Mouse (Mus musculus): ENCODE results near the gene Slc1a6. TPM values are rescaled to one million over a fixed set of nuclear protein-coding genes. Genes with fewer than 3 reads are reported as not detected.

Gene Slc1a6
- polyA plus RNA-seq, 1 experiment from 2014 or later, result 1.5 TPM

- peak within 1 kb of the TSS; percentile 78 for H3K4me2 ChIP-seq (ENCODE audit: low read depth, low read length, severe bottlenecking)
- 1% methylated on average over 61 of the region's 61 CpGs for WGBS
- peak; percentile 95 for ATAC-seq (replicated peaks; ENCODE audit: low FRiP score)
- DNase-seq (ENCODE audit: low spot score), result peak; percentile 90
- 0 out of 2 replicates have a peak, but pooled peaks cover 2% of the 10 kb centered on the region for H3K27me3 ChIP-seq (ENCODE audit: control insufficient read depth, insufficient read depth, low read length)
- H3K4me3 ChIP-seq (ENCODE audit: low read depth, low read length), result peak within 1 kb of the TSS; percentile 46
- no peak within 1 kb of the TSS for H3K27ac ChIP-seq (ENCODE audit: low read depth, low read length)
- H3K36me3 ChIP-seq (ENCODE audit: control insufficient read depth, insufficient read depth, low read length), result no peaks in the 10 kb centered on the region
- H3K9me3 ChIP-seq (ENCODE audit: control insufficient read depth, low read length), result no peaks in the 10 kb centered on the region
- peak within 1 kb of the TSS; percentile 72 for H3K9ac ChIP-seq (ENCODE audit: low read length)
- peaks cover 2% of the 10 kb centered on the region; the same call in 1 of the 2 replicates for H3K4me1 ChIP-seq (replicated peaks; ENCODE audit: control insufficient read depth, insufficient read depth, low read length)
Measured at GRCm38 (mm10) chr10:78752452-78753191, 27.7 kb upstream of the Slc1a6 start, which contains the start of gene Ccdc105. Ccdc105 (minus strand) TSS chr10:78753065.

DNA sequence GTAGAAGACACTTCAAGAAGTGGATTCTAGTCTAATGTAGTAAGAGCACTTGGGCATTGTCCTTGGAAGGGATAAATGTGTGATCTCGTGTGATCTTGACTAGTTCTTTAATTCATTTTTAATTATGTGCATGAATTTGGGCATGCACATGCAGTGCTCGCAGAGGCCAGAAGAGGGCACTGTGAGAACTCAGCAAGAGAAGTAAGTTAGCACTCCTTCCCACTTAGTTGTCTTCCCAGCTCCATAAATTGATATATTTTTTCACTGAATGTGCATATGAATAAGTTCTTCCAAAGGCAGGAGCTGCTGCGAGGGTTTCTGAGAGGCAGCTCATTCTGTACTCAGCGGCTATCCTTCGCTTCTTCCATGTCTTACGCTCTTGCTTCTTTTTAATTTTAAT is 24.3 kb upstream of the Slc1a6 start:
- H3K9ac ChIP-seq (ENCODE audit: low read length), result no peak overlapping the region
- H3K27ac ChIP-seq (ENCODE audit: low read depth, low read length), result no peak overlapping the region
- H3K4me1 ChIP-seq (replicated peaks; ENCODE audit: control insufficient read depth, insufficient read depth, low read length), result peaks cover 2% of the 10 kb centered on the region; the same call in 1 of the 2 replicates
- no peak overlapping the region for H3K4me3 ChIP-seq (ENCODE audit: low read depth, low read length)
- H3K36me3 ChIP-seq (ENCODE audit: control insufficient read depth, insufficient read depth, low read length), result no peaks in the 10 kb centered on the region
- no peak for ATAC-seq (replicated peaks; ENCODE audit: low FRiP score)
- no peak overlapping the region for H3K4me2 ChIP-seq (ENCODE audit: low read depth, low read length, severe bottlenecking)
- 0 out of 2 replicates have a peak, but pooled peaks cover 2% of the 10 kb centered on the region for H3K27me3 ChIP-seq (ENCODE audit: control insufficient read depth, insufficient read depth, low read length)
- WGBS, result 34% methylated on average over 6 of the region's 6 CpGs
- H3K9me3 ChIP-seq (ENCODE audit: control insufficient read depth, low read length), result no peaks in the 10 kb centered on the region
- DNase-seq (ENCODE audit: low spot score), result peak; percentile 82

GRCm38 (mm10) chr10:78765570-78765969 is 14.7 kb upstream of the Slc1a6 start:
- H3K4me3 ChIP-seq (ENCODE audit: low read depth, low read length), result no peak overlapping the region
- ATAC-seq (replicated peaks; ENCODE audit: low FRiP score), result no peak

GRCm38 (mm10) chr10:78775830-78776229 is 4.5 kb upstream of the Slc1a6 start:
- no peaks in the 10 kb centered on the region for H3K27me3 ChIP-seq (ENCODE audit: control insufficient read depth, insufficient read depth, low read length)
- H3K27ac ChIP-seq (ENCODE audit: low read depth, low read length), result no peak overlapping the region
- WGBS, result 37% methylated on average over 4 of the region's 4 CpGs
- no peaks in the 10 kb centered on the region for H3K36me3 ChIP-seq (ENCODE audit: control insufficient read depth, insufficient read depth, low read length)
- DNase-seq (ENCODE audit: low spot score), result peak; percentile 68
- no peak overlapping the region for H3K9ac ChIP-seq (ENCODE audit: low read length)
- H3K4me3 ChIP-seq (ENCODE audit: low read depth, low read length), result no peak overlapping the region
- H3K9me3 ChIP-seq (ENCODE audit: control insufficient read depth, low read length), result no peaks in the 10 kb centered on the region
- H3K4me2 ChIP-seq (ENCODE audit: low read depth, low read length, severe bottlenecking), result no peak overlapping the region
- peaks cover 5% of the 10 kb centered on the region; the same call in 1 of the 2 replicates for H3K4me1 ChIP-seq (replicated peaks; ENCODE audit: control insufficient read depth, insufficient read depth, low read length)
- ATAC-seq (replicated peaks; ENCODE audit: low FRiP score), result peak; percentile 70

More at GRCm38 (mm10) chr10:78765570-78765969, 14.7 kb upstream of the Slc1a6 start:
- Histone ChIP-seq H3K27ac (ENCODE audit: low read depth, low read length) (no peak overlapping the region), H3K4me1 (replicated peaks; ENCODE audit: control insufficient read depth, insufficient read depth, low read length) (no peaks in the 10 kb centered on the region), H3K9ac (ENCODE audit: low read length) (no peak overlapping the region), H3K36me3 (ENCODE audit: control insufficient read depth, insufficient read depth, low read length) (no peaks in the 10 kb centered on the region), H3K9me3 (ENCODE audit: control insufficient read depth, low read length) (no peaks in the 10 kb centered on the region), H3K4me2 (ENCODE audit: low read depth, low read length, severe bottlenecking) (no peak overlapping the region), H3K27me3 (ENCODE audit: control insufficient read depth, insufficient read depth, low read length) (no peaks in the 10 kb centered on the region)
- 91% methylated on average over 1 of the region's 1 CpGs for whole genome bisulfite sequencing
- DNase-seq (ENCODE audit: low spot score), result no peak

GRCm38 (mm10) chr10:78779527-78779926 is 769 bp upstream of the Slc1a6 start:
- H3K4me1 ChIP-seq (replicated peaks; ENCODE audit: control insufficient read depth, insufficient read depth, low read length), result peaks cover 6% of the 10 kb centered on the region; the same call in 1 of the 2 replicates
- WGBS, result 66% methylated on average over 9 of the region's 9 CpGs
- no peaks in the 10 kb centered on the region for H3K27me3 ChIP-seq (ENCODE audit: control insufficient read depth, insufficient read depth, low read length)
- no peaks in the 10 kb centered on the region for H3K9me3 ChIP-seq (ENCODE audit: control insufficient read depth, low read length)
- no peak overlapping the region for H3K27ac ChIP-seq (ENCODE audit: low read depth, low read length)
- DNase-seq (ENCODE audit: low spot score) (no peak), ATAC-seq (replicated peaks; ENCODE audit: low FRiP score) (no peak)
- H3K36me3 ChIP-seq (ENCODE audit: control insufficient read depth, insufficient read depth, low read length), result no peaks in the 10 kb centered on the region
- H3K9ac ChIP-seq (ENCODE audit: low read length), result no peak overlapping the region; the same call in 1 of the 2 replicates
- H3K4me3 ChIP-seq (ENCODE audit: low read depth, low read length), result peak overlapping the region; percentile 59
- H3K4me2 ChIP-seq (ENCODE audit: low read depth, low read length, severe bottlenecking), result peak overlapping the region; percentile 94

GRCm38 (mm10) chr10:78787566-78788087 is 7.3 kb downstream of the Slc1a6 start:
- Histone ChIP-seq H3K36me3 (ENCODE audit: control insufficient read depth, insufficient read depth, low read length) (no peaks in the 10 kb centered on the region), H3K27ac (ENCODE audit: low read depth, low read length) (no peak overlapping the region), H3K27me3 (ENCODE audit: control insufficient read depth, insufficient read depth, low read length) (no peaks in the 10 kb centered on the region), H3K4me2 (ENCODE audit: low read depth, low read length, severe bottlenecking) (peak overlapping the region; percentile 55), H3K4me1 (replicated peaks; ENCODE audit: control insufficient read depth, insufficient read depth, low read length) (no peaks in the 10 kb centered on the region; the same call in 1 of the 2 replicates), H3K4me3 (ENCODE audit: low read depth, low read length) (peak overlapping the region; percentile 35), H3K9me3 (ENCODE audit: control insufficient read depth, low read length) (no peaks in the 10 kb centered on the region), H3K9ac (ENCODE audit: low read length) (peak overlapping the region; percentile 71)
- WGBS, result 6% methylated on average over 22 of the region's 22 CpGs
- DNase-seq (ENCODE audit: low spot score), result peak; percentile 80
- peak; percentile 94 for ATAC-seq (replicated peaks; ENCODE audit: low FRiP score)

GRCm38 (mm10) chr10:78790561-78790960 is 10.3 kb downstream of the Slc1a6 start:
- WGBS, result 28% methylated on average over 1 of the region's 1 CpGs
- H3K4me2 ChIP-seq (ENCODE audit: low read depth, low read length, severe bottlenecking), result no peak overlapping the region
- ATAC-seq (replicated peaks; ENCODE audit: low FRiP score), result no peak

DNA sequence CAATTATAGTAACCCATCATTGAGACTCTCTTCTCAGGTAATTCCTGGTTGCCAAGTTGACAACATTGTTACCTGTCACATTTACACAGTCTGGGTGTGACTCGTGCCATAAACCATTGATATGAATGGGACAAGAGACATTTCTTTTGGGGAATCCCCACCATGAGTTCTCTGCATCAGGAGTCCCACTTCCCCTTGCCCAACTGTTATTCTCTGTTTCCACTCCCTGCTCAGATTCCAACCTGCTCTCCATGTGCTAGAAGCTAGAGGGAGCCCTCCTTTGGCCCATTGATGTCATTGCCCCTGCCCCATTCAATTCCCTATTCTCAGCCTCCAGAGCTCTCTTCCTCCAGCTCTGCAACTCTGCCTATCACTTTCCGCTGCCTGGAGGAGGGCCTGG is 21.2 kb downstream of the Slc1a6 start:
- Histone ChIP-seq H3K27me3 (ENCODE audit: control insufficient read depth, insufficient read depth, low read length) (no peaks in the 10 kb centered on the region), H3K4me3 (ENCODE audit: low read depth, low read length) (no peak overlapping the region), H3K4me1 (replicated peaks; ENCODE audit: control insufficient read depth, insufficient read depth, low read length) (no peaks in the 10 kb centered on the region), H3K9ac (ENCODE audit: low read length) (no peak overlapping the region), H3K4me2 (ENCODE audit: low read depth, low read length, severe bottlenecking) (no peak overlapping the region), H3K27ac (ENCODE audit: low read depth, low read length) (no peak overlapping the region), H3K36me3 (ENCODE audit: control insufficient read depth, insufficient read depth, low read length) (no peaks in the 10 kb centered on the region), H3K9me3 (ENCODE audit: control insufficient read depth, low read length) (no peaks in the 10 kb centered on the region)
- no peak for DNase-seq (ENCODE audit: low spot score)
- no peak for ATAC-seq (replicated peaks; ENCODE audit: low FRiP score)
- WGBS, result 83% methylated on average over 2 of the region's 2 CpGs

More at GRCm38 (mm10) chr10:78790561-78790960, 10.3 kb downstream of the Slc1a6 start:
- Histone ChIP-seq H3K4me3 (ENCODE audit: low read depth, low read length) (no peak overlapping the region), H3K9ac (ENCODE audit: low read length) (no peak overlapping the region), H3K9me3 (ENCODE audit: control insufficient read depth, low read length) (no peaks in the 10 kb centered on the region), H3K36me3 (ENCODE audit: control insufficient read depth, insufficient read depth, low read length) (no peaks in the 10 kb centered on the region), H3K27ac (ENCODE audit: low read depth, low read length) (no peak overlapping the region), H3K4me1 (replicated peaks; ENCODE audit: control insufficient read depth, insufficient read depth, low read length) (no peaks in the 10 kb centered on the region; the same call in 1 of the 2 replicates), H3K27me3 (ENCODE audit: control insufficient read depth, insufficient read depth, low read length) (no peaks in the 10 kb centered on the region)
- DNase-seq (ENCODE audit: low spot score), result no peak
